Mouse (Mus musculus) neutrophil, adult 5-6 weeks (primary cell): Measurements from ENCODE around the gene Slc25a3. TPM values are rescaled to one million over a fixed set of nuclear protein-coding genes. Genes with fewer than 3 reads are reported as not detected.

Source experiments
- ATAC-seq: fragments of 151-379, 151-347 bp; 2 replicates; pipeline ENCODE4 v1.8.0; 2017; ENCODE audit warnings: mild to moderate bottlenecking, moderate TSS enrichment; ENCODE audit not compliant: insufficient number of reproducible peaks, poor library complexity, low FRiP score, severe bottlenecking; ENCODE audit errors: extremely low read depth
- total RNA-seq: library from RNA; stranded (forward); fragments of 200-1000 nt; gene quantifications from 2 replicates; pipeline ENCODE4 v1.2.3, GENCODE M21; 2017

The Slc25a3 gene
- total RNA-seq, 1 experiment from 2014 or later: 253 TPM

DNA sequence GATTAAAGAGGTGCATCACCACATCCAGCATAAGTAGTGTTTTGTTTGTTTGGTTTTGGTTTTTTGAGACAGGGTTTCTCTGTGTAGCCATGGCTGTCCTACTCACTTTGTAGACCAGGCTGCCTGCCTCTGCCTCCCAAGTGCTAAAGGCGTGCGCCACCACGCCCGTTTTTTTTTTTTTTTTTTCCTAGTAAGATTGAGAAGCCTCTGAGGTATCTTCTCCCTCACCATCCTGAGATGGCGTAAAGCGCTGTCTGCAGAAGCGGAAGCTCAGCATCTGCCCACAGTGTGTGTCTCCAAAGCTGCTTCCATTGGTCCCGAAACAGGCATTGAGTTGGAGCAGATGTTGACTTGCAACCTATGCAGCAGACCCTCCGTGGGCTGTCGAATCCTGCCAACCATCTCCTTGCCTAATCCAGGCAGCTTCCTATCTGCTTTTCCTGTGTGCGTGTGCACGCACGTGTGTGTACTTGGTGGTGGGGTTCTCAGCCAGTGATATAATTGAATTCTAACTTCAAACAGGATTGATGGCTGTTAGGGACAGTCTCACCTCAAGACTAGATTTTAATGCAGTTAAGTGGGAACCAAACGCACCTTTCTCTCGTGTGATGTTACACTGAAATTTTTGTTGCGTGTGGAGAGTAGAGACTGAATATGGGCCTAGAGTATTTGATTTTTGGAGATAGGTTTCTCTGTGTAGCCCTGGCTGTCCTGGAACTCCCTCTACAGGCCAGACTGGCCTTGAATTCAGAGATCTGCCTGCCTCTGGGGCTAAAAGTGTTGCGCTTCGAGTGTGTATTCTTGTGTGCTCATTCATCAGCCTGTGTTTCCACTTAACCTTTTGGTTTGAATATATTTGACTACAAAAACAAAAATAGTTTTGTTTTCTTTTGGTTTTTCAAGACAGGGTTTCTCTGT is 19.7 kb upstream of the Slc25a3 start:
- no peak for ATAC-seq

GRCm38 (mm10) chr10:91142654-91143191 is 18.9 kb upstream of the Slc25a3 start:
- ATAC-seq: peak; percentile 64

DNA sequence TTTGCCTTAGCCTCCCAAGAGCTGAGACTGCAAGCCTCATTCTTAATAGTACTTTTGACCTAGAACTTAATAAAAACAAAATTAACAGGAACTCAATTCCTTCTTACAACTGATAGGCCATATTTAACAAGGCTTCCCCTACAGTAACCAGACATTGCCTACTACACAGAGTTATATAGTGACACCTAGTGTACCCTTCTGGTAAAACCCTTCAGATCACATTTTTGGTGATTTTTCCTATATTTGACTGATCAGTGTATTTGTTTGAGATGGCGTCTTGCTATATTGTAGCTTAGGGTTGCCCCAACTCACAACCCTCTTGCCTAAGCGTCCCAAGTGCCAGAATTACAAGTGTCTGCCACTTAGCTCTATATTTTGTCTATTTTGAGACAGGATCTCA is 17.7 kb upstream of the Slc25a3 start:
- peak; percentile 74 for ATAC-seq

DNA sequence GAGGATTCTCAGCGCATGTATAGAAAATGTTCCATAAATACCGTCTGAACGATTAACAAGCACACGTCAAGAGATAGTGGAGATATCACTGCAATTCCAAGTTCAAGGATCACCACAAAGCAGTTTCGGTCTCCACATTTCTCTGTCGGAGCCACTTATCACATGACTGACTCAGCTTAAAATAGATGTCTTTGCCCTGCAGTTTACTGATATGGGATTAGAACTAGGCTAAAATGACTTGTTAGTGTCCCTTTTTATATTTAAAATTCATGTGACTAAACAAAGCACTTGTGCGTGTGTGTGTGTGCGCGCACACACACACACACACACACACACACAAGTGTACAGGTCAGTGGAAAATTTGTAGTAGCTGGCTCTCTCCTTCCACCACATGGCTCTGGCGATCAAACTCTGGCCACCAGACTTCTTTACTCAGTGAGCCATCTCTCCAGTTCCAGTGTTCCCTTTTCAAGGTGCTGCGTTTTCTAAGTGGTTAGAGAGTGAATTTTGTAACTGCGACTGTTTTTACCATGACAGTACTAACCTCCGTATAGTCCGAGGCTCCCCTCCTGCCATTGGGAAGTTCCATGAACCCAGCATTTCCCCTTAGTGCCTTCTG is 15.4 kb upstream of the Slc25a3 start:
- ATAC-seq: no peak

DNA sequence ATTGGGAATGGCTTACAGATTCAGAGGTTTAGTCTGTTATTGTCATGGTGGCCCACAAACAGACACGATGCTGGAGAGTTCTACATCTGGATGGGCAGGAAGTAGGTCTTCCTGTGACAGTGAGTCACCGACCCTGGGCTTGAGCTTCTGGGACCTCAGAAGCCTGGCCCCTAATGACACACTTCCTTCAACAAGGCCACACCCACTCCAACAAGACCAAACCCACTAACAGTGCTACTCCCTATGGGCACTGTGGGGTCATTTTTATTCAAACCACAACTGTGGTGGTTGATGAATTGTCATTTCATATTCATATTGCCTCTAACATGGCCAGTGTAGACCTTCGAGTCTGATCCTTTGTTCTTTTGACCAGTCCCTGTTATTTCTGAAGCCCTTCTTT is 14.5 kb upstream of the Slc25a3 start:
- ATAC-seq: peak; percentile 47; the same call in 1 of the 2 replicates

DNA sequence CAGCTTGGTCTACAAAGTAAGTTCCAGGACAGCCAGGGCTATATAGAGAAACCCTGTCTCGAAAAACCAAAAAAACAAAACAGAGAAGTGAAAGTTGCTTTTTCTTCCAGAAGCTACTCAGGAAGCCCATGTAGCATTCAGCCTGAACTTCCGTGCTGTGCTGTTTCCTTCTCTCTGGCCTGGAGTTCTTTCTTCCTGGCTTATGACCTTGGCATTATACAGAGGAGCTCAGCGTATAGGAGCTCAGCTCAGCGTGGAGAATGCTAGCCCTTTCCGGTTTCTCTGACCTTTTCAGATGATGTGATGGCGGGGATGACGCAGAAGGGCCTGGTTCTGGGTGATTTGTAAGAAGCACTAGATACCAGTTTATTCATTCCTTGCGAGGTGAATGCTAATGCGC is 13.5 kb upstream of the Slc25a3 start:
- ATAC-seq: peak; percentile 56

- ATAC-seq: no peak
These were observed 11.6 kb upstream of the Slc25a3 start for GRCm38 (mm10) chr10:91135302-91135972.

DNA sequence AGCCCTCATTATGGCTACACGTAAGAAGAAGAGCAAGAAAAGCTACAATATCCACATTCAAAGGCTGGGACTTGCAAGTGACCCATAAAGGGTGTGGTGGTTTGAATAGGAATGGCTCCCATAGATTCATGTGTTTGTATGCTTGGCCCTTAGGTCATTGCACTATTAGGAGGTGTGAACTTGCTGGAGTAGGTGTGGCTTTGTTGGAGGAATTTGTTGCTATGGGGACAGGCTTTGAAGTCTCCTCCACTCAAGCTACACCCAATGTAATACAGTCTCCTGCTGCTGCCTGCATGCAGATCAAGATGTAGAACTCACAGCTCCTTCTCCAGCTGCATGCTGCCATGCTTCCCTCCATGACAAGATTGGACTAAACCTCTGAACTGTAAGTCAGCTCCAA is 7.7 kb upstream of the Slc25a3 start:
- ATAC-seq: no peak

- ATAC-seq: no peak
These were observed 6.9 kb upstream of the Slc25a3 start for GRCm38 (mm10) chr10:91130792-91131191.

- ATAC-seq: no peak
These were observed 4.8 kb upstream of the Slc25a3 start for GRCm38 (mm10) chr10:91128551-91129160.

- ATAC-seq: no peak
These were observed 3.5 kb upstream of the Slc25a3 start for GRCm38 (mm10) chr10:91127395-91127794.

DNA sequence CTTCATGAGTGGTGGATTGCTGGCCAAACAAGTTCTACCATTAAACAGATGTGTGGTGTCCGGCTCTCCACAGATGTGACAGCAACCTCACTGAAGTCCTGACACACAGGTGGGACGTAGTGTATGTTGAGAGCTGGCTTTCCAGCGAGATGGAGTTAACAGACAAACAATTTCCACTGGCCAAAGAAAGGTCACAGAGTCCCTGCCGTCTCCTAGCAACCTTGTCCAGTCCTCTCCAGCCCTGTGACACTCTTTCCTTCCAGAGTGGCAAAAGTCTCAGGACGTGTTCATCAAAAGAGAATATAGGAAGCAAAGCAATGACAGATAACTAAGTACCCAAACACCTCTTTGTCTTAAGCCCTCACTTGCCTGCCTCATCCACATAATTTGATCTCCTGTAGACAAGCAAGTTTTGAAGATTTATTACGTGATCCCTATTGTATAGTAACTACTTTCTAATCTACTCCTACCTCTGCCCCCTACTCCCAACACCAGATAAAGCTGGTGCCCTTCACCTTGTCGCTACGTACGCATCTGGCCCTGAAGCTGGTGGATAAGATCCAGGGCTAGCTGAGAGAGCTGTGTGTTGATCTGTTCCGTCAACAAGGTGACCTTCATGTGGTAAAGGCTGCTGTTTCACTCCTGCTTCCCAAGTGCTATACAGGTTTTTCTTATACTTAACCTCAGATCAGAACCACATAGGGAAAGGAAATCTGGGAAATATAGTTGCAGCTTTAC is 2.9 kb upstream of the Slc25a3 start:
- ATAC-seq: no peak

GRCm38 (mm10) chr10:91123281-91123827 is 505 bp downstream of the Slc25a3 start:
- no peak for ATAC-seq

- no peak for ATAC-seq
These were observed 1.2 kb downstream of the Slc25a3 start for GRCm38 (mm10) chr10:91122646-91123045.

GRCm38 (mm10) chr10:91116958-91117357 is 6.9 kb downstream of the Slc25a3 start:
- no peak for ATAC-seq

DNA sequence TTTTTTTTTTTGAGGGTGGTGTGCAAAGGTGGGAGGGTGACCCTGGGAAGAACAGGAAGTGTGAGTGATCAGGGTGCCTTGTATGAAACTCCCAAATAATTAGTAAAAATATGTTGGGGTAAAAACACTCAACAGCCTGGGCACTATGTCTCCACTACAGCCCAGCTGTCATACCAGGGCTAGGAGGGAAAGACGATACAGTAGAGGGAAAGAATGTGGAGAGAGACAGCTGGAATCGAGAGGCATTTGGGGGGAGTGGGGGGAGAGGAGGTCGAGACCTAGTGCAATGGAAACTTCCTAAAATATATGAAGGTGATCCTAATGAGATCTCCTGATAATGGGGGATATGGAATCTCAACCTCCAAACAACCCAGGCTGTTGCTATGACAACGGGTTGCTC is 14.0 kb downstream of the Slc25a3 start:
- no peak for ATAC-seq

DNA sequence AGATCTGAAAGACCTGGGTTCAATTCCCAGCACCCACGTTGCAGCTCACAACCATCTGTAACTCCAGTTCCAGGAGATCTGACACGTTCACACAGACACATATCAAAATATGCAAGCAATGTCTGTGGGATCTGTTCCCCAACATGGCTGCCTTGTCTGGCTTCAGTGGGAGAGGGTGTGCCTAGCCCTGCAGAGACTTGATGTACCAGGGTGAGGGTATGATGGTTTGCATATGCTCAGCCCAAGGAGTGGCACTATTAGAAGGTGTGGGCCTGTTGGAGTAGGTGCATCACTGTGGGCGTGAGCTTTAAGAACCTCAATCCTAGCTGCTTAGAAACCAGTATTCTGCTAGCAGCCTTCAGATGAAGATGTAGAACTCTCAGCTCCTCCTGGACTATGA is 17.9 kb downstream of the Slc25a3 start:
- ATAC-seq: no peak
